Mouse (Mus musculus): ENCODE results near the gene Fbxw25.
"Not testable (repeated sequence)": the region's sequence is repeated elsewhere in the genome, so short reads cannot be mapped to it uniquely, and the experiment has no call there.

Fbxw25 gene

DNA sequence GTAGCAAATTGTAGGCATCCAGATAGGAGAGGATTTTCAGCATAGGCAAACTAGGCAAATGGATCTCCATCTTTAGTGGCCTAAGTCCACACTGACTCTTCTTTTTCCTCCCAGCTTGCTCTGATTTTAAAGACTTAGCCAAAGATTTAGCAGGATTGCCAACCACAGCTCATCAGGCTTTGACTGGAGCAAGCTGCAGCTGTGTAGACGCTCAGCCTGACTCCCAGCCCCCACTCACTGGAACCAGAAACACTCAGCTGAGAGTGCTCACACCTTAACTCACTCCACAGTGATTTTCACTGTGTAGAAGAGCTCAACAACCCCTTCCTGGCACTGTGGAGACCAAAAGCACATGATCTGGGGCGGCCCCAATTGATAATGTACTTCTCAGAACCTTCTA lies at the start of gene Fbxw25:
TSS of gene Fbxw25 (minus strand) at position 101 of the 400 bp plus-strand sequence.
- ATAC-seq (ENCODE audit: low TSS enrichment) = not testable (repeated sequence)

DNA sequence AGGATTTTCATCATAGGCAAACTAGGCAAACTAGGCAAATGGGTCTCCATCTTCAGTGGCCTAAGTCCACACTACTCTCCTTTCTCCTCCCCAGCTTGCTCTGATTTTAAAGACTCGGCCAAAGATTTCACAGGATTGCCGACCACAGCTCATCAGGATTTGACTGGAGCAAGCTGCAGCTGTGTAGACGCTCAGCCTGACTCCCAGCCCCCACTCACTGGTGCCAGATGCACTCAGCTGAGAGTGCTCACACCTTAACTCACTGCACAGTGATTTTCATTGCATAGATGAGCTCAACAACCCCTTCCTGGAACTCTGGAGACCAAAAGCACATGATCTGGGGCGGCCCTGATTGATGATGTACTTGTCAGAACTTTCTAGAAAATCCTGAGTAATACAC lies 38.1 kb upstream of the Fbxw25 start, which contains the start of gene Fbxw18:
TSS of gene Fbxw18 (minus strand) at position 101 of the 400 bp plus-strand sequence.
- not testable (repeated sequence) for ATAC-seq (ENCODE audit: low TSS enrichment)

DNA sequence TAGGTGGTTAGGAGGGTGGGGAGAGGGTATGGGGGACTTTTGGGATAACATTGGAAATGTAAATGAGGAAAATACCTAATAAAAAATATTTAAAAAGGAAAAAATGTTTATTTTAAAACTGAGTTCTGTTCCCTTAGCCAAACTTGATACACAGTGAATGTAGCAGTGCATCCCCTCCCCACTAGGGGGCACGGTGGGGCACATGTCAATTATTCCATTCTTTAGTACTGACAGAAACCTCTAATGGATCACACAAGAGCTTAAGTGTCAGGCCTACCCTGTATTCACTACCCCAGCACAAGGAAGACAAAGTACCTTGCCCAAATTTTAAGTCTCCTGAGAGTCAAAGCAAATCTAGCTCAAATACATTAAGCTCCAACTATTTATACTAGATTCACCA lies 20.8 kb upstream of the Fbxw25 start:
- no peak for ATAC-seq (ENCODE audit: low TSS enrichment)

DNA sequence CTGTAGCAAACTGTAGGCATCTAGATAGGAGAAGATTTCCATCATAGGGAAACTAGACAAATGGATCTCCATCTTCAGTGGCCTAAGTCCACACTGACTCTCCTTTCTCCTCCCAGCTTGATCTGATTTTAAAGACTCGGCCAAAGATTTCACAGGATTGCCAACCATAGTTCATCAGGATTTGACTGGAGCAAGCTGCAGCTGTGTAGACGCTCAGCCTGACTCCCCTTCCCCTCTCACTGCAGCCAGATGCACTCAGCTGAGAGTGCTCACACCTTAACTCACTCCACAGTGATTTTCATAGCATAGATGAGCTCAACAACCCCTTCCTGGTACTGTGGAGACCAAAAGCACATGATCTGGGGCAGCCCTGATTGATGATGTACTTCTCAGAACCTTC lies 38.5 kb downstream of the Fbxw25 start, which contains the start of gene Fbxw24:
TSS of gene Fbxw24 (minus strand) at position 101 of the 400 bp plus-strand sequence.
- ATAC-seq (ENCODE audit: low TSS enrichment) = not testable (repeated sequence)

DNA sequence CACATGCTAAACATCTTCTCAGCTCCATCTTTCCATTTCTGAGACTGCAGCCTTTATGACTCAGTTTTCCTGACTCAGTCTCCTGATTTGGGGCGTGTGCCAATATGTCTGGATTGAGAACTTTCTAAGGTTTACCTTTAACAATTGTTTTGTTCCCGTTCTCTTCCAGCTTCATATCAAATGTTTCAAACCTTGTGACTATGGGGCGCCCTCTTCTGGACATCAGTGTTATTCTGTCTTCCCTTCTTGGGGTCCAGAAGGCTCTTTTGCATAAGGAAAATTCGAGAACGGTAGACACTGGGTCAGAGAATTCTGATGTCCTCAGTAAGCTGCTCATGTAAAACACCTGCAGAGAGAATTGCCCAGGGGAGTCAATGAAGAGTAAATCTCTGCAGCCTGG lies 57.6 kb downstream of the Fbxw25 start:
- not testable (repeated sequence) for ATAC-seq (ENCODE audit: low TSS enrichment)

DNA sequence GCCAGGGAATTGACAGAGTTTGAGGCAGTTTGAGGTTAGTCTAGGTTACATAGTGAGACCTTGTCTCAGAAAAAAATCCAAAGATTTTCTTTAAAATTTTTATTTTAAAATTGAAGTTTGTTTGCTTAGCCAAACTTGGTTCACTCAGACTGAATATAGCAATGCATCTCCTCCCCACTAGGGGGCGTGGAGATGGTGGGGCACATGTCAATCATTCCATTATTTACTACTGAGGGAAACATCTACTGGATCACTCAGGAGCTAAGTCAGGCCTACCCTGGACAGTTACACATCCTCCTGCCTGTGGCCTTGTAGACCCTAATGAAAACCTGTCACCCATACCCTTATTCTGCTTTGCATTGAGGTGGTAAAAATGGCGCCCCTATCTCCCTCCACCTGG lies 62.3 kb downstream of the Fbxw25 start:
- not testable (repeated sequence) for ATAC-seq (ENCODE audit: low TSS enrichment)

DNA sequence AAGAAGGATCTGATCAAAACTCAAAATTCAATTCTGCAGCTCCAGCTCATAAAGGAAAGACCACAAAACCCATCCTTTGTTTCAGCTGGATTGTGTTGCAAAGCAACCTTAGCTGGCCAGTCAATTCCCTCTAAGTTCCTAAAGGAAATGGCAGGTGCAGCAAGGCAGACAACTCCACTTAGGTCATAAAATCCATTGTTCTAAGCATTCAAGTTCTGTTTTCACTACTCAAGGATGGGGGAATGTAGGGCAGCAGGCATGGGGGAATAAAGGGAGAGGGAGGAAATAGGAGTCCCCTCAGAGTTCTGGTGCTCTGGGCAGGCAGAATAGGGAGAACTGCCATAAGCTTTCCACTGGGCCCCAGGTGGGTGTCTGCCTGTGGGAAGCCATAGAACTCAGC lies 67.2 kb downstream of the Fbxw25 start:
- no peak for ATAC-seq (ENCODE audit: low TSS enrichment)

Measured in frontal cortex, adult (tissue).